Mouse (Mus musculus) lung, embryonic 15.5 days (tissue): ENCODE data around the gene Epm2a. TPM values are rescaled to one million over a fixed set of nuclear protein-coding genes. Genes with fewer than 3 reads are reported as not detected.
"Not testable (repeated sequence)": the region's sequence is repeated elsewhere in the genome, so short reads cannot be mapped to it uniquely, and the experiment has no call there.

ENCODE experiments used
- ATAC-seq: fragments of 200-750 bp; cut with Nextera tagmentation; 2 replicates; pipeline ENCODE4 v1.8.0; 2017; ENCODE audit warnings: moderate number of reproducible peaks, borderline replicate concordance; ENCODE audit not compliant: low FRiP score, low TSS enrichment; ENCODE audit errors: extremely low read depth
- H3K27ac ChIP-seq: fragments of 300-500 bp; sonication (generic); 2 replicates; pipeline ENCODE4 v1.5.1; 2015; ENCODE audit warnings: moderate library complexity, mild to moderate bottlenecking, inconsistent platforms
- H3K27me3 ChIP-seq: fragments of 300-500 bp; sonication (generic); 2 replicates; pipeline ENCODE4 v1.6.1; 2015; ENCODE audit warnings: inconsistent platforms
- H3K36me3 ChIP-seq: fragments of 300-500 bp; sonication (generic); 2 replicates; pipeline ENCODE4 v1.6.1; 2015; ENCODE audit warnings: inconsistent platforms
- H3K4me1 ChIP-seq: fragments of 300-500 bp; sonication (generic); 2 replicates; pipeline ENCODE4 v1.6.1; 2015; ENCODE audit warnings: inconsistent platforms
- H3K4me2 ChIP-seq: fragments of 300-500 bp; sonication (generic); 2 replicates; pipeline ENCODE4 v1.6.1; 2015; ENCODE audit warnings: inconsistent platforms, mild to moderate bottlenecking, moderate library complexity
- H3K4me3 ChIP-seq: fragments of 300-500 bp; sonication (generic); 2 replicates; pipeline ENCODE4 v1.5.1; 2015; ENCODE audit warnings: mild to moderate bottlenecking, inconsistent platforms
- H3K9ac ChIP-seq: fragments of 300-500 bp; sonication (generic); 2 replicates; pipeline ENCODE4 v1.6.1; 2015; ENCODE audit warnings: inconsistent platforms
- H3K9me3 ChIP-seq: fragments of 300-500 bp; sonication (generic); 2 replicates; pipeline ENCODE4 v1.6.1; 2016; ENCODE audit warnings: inconsistent platforms
- WGBS: fragments of 180-500 bp; shearing (Covaris S2); methylation state at CpG from one replicate; pipeline ENCODE4 v1.1.7; 2015; 5-methylcytosine and 5-hydroxymethylcytosine counted together
- polyA plus RNA-seq: library from polyadenylated mRNA; unstranded; fragments of >200 nt; fragmentation: Nextera tagmentation; extraction: Ambion mirVana; gene quantifications from 2 replicates; pipeline ENCODE4 v1.2.1, GENCODE M21; 2015

The Epm2a gene
- polyA plus RNA-seq: 0.20 and 0.62 TPM in 2 replicates

DNA sequence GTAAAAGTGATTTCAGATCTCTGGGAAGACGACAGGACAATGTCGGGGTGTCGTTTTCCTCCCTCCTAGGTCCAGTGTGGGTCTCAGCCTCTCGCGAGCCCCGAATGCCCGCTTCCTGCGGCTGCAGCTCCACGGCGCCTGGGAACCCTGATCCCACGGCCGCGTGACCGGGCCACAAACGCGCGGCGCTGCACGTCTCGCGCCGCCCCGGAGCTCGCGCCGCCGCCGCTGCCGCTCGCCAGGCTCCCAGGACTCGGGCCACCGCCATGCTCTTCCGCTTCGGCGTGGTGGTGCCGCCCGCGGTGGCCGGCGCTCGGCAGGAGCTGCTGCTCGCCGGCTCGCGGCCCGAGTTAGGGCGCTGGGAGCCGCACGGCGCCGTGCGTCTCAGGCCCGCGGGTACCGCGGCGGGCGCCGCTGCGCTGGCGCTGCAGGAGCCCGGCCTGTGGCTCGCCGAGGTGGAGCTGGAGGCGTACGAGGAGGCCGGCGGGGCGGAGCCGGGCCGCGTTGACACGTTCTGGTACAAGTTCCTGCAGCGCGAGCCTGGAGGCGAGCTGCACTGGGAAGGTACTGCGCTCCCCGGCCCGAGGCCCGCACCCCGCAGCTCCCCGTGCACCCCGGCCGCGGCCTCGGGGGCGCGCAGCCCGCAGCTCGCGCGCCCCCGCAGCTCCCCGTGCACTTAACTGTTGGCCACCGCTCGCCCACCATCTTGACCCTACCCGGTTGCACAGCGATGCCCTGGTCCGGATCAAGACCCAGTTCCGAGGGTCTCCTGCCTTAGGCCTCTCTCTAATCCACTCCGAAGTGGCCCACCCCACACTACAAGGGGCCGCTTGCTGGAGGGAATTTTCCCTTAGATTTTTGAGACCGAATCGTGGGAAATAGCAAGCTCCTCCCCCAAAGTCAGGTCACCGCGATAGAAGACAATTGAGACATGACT is at the start of gene Epm2a:
TSS of gene Epm2a (plus strand) at position 200 of the 937 bp plus-strand sequence.
- no peaks in the 10 kb centered on the region for H3K27me3 ChIP-seq
- no peaks in the 10 kb centered on the region for H3K9me3 ChIP-seq
- peak within 1 kb of the TSS; percentile 78 for H3K9ac ChIP-seq
- H3K4me2 ChIP-seq: peak within 1 kb of the TSS; percentile 80
- H3K4me3 ChIP-seq: peak within 1 kb of the TSS; percentile 64
- H3K27ac ChIP-seq: peak within 1 kb of the TSS; percentile 97
- peaks cover 10% of the 10 kb centered on the region; the same call in 1 of the 2 replicates for H3K4me1 ChIP-seq
- ATAC-seq: peak; percentile 98
- under 1% methylated on average over 91 of the region's 106 CpGs for WGBS
- no peaks in the 10 kb centered on the region for H3K36me3 ChIP-seq

GRCm38 (mm10) chr10:11298418-11298817 is 44.8 kb upstream of the Epm2a start:
- Histone ChIP-seq H3K9me3 (no peaks in the 10 kb centered on the region), H3K4me1 (no peaks in the 10 kb centered on the region), H3K36me3 (peaks cover 6% of the 10 kb centered on the region; the same call in 1 of the 2 replicates), H3K9ac (no peak overlapping the region), H3K27me3 (no peaks in the 10 kb centered on the region), H3K27ac (no peak overlapping the region), H3K4me2 (no peak overlapping the region), H3K4me3 (no peak overlapping the region)
- WGBS: 87% methylated on average over 6 of the region's 6 CpGs
- ATAC-seq: no peak

- no peaks in the 10 kb centered on the region for H3K9me3 ChIP-seq
- peak overlapping the region; percentile 7; the same call in 1 of the 2 replicates for H3K27ac ChIP-seq
- no peak overlapping the region for H3K9ac ChIP-seq
- no peak overlapping the region for H3K4me3 ChIP-seq
- 36% methylated on average over 9 of the region's 9 CpGs for WGBS
- H3K4me2 ChIP-seq: no peak overlapping the region
- ATAC-seq: 0 out of 2 replicates have a peak, but pooled peaks have one; percentile 40
- H3K4me1 ChIP-seq: peaks cover 9% of the 10 kb centered on the region; the same call in 1 of the 2 replicates
- H3K36me3 ChIP-seq: no peaks in the 10 kb centered on the region
- H3K27me3 ChIP-seq: no peaks in the 10 kb centered on the region
Observed at GRCm38 (mm10) chr10:11305365-11306053, 37.7 kb upstream of the Epm2a start.

DNA sequence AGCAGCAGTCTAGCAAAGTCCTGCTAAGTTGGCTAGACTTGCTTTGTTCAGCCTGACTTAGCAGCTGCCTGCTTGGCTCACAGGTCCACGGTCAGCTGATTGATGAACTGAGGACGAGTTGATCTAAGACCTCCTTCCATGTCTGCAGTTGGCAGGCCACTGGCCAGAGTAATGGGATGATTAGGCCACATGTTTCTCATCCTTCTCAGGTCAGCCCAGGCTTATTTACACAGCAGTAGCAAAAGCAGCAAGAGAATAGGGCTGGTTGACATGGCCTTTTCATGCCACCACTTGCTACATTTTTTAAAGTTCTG is 37.2 kb upstream of the Epm2a start:
- peak; percentile 96 for ATAC-seq
- Histone ChIP-seq H3K4me1 (peaks cover 9% of the 10 kb centered on the region; the same call in 1 of the 2 replicates), H3K36me3 (no peaks in the 10 kb centered on the region), H3K9ac (no peak overlapping the region), H3K4me3 (no peak overlapping the region), H3K9me3 (no peaks in the 10 kb centered on the region), H3K27me3 (no peaks in the 10 kb centered on the region), H3K4me2 (no peak overlapping the region), H3K27ac (peak overlapping the region; percentile 7; the same call in 1 of the 2 replicates)
- 23% methylated on average over 2 of the region's 2 CpGs for WGBS

DNA sequence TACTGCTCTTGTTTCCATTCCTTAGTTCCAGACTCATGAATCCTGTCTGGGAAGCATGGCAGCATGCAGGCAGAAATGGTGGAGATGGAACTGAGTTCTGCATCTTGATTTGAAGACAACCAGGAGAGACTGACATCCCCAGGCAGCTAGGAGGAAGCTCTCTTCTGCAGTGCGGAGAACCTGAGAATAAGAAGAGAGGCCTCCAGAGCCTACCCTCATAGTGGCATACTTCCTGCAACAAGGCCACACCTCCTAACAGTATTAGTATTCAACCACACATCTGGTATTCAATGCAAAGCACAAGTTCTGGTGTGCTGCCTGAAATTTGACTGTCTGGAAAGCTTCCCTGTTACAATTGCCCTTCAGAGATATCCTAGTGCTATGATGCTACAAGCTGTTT is 33.3 kb upstream of the Epm2a start:
- H3K9ac ChIP-seq: no peak overlapping the region
- H3K27me3 ChIP-seq: no peaks in the 10 kb centered on the region
- no peak for ATAC-seq
- H3K36me3 ChIP-seq: no peaks in the 10 kb centered on the region
- H3K4me2 ChIP-seq: no peak overlapping the region
- 100% methylated on average over 1 of the region's 1 CpGs for WGBS
- no peak overlapping the region for H3K27ac ChIP-seq
- no peak overlapping the region for H3K4me3 ChIP-seq
- peaks cover 9% of the 10 kb centered on the region; the same call in 1 of the 2 replicates for H3K4me1 ChIP-seq
- no peaks in the 10 kb centered on the region for H3K9me3 ChIP-seq

- Histone ChIP-seq H3K4me2 (no peak overlapping the region), H3K27me3 (no peaks in the 10 kb centered on the region), H3K4me3 (no peak overlapping the region), H3K9ac (no peak overlapping the region), H3K36me3 (no peaks in the 10 kb centered on the region), H3K9me3 (no peaks in the 10 kb centered on the region), H3K27ac (no peak overlapping the region), H3K4me1 (peaks cover 5% of the 10 kb centered on the region; the same call in 1 of the 2 replicates)
- ATAC-seq: no peak
Observed at GRCm38 (mm10) chr10:11310481-11310880, 32.7 kb upstream of the Epm2a start.

GRCm38 (mm10) chr10:11317856-11318454 is 25.2 kb upstream of the Epm2a start:
- not testable (repeated sequence) for H3K4me3 ChIP-seq, H3K9me3 ChIP-seq, H3K27ac ChIP-seq, H3K9ac ChIP-seq, H3K27me3 ChIP-seq, H3K36me3 ChIP-seq, H3K4me1 ChIP-seq, H3K4me2 ChIP-seq, ATAC-seq

GRCm38 (mm10) chr10:11319446-11319970 is 23.7 kb upstream of the Epm2a start:
- no peak overlapping the region for H3K27ac ChIP-seq
- WGBS: 78% methylated on average over 1 of the region's 1 CpGs

DNA sequence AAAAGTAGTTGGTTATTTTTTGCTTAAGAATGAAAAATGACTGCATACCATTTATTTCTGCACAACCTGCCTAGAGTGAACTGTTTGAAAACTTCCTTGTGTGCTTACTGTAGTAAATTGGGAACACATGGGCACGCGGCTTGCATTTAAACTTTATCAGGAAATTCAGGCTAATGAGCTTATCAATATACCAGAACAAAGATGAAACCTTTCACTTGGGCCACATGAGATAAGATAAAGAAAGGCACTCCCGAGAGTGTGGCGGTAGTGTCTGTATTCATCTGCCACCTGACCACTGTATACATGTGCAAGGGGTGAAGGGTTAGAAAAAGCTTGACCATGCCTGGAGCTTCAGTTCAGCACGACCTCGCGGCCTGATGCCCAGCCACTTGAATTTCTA is 20.9 kb upstream of the Epm2a start:
- Histone ChIP-seq H3K4me1 (no peaks in the 10 kb centered on the region), H3K36me3 (no peaks in the 10 kb centered on the region), H3K9ac (no peak overlapping the region), H3K9me3 (no peaks in the 10 kb centered on the region), H3K27ac (no peak overlapping the region), H3K27me3 (no peaks in the 10 kb centered on the region), H3K4me2 (no peak overlapping the region), H3K4me3 (no peak overlapping the region)
- 47% methylated on average over 7 of the region's 7 CpGs for WGBS
- no peak for ATAC-seq

More at GRCm38 (mm10) chr10:11319446-11319970, 23.7 kb upstream of the Epm2a start:
- no peaks in the 10 kb centered on the region for H3K9me3 ChIP-seq
- H3K4me3 ChIP-seq: no peak overlapping the region
- H3K27me3 ChIP-seq: no peaks in the 10 kb centered on the region
- no peaks in the 10 kb centered on the region for H3K36me3 ChIP-seq
- H3K9ac ChIP-seq: no peak overlapping the region
- H3K4me1 ChIP-seq: no peaks in the 10 kb centered on the region
- no peak overlapping the region for H3K4me2 ChIP-seq
- no peak for ATAC-seq

DNA sequence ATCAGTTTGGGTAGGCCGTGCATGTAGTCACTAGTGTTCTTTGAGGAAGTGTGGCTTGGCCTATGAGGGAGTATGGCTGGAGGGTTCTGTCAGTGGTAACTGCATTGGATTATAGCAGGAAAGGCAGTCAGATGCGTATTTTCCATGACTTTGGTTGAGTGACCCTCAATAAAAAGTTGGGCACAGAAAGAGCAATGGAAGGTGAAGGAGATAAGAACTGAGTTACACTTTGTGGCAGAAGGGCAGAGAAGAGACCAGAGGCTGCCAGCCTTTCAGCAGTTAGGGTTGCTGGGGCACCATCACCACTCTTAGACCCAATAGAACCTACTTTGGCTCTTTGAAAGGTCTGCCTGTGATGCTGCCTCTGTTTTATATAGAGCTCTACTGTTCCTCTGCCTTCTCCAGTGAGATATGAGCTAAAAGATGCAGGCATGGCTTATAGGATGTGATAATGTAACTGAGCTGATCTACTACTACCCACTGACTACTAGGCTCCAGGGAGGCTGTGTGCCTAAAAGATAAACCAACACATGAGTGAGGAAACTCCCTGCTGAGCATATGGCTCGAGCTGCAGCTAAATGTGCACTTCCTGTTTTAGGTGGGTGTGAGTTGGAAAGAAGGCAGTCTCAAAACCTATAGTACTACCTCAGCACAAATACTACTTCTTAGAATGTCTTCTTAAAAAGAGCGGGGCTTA is 19.9 kb upstream of the Epm2a start:
- Histone ChIP-seq H3K4me1 (no peaks in the 10 kb centered on the region), H3K36me3 (no peaks in the 10 kb centered on the region), H3K4me2 (no peak overlapping the region), H3K4me3 (no peak overlapping the region), H3K27me3 (no peaks in the 10 kb centered on the region), H3K9me3 (no peaks in the 10 kb centered on the region), H3K9ac (no peak overlapping the region), H3K27ac (no peak overlapping the region)
- no peak for ATAC-seq
- WGBS: 73% methylated on average over 4 of the region's 4 CpGs

DNA sequence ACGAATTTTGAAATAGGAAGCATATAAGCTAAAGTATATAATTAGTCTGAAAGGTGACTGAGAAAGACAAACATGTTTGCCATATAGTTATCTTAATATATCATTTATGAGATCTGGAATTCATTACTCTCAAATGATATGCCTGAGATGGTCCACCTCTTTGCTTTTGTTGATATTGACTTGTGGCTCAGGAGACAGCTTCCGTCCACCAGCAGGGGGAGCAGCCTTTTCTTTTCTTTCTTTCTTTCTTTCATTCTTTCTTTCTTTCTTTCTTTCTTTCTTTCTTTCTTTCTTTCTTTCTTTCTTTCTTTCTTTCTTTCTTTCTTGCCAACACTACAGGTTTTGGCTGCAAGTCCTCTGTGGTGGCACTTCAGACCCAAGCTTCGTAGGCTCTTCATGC is 16.7 kb upstream of the Epm2a start:
- ATAC-seq: no peak
- Histone ChIP-seq H3K4me1 (no peaks in the 10 kb centered on the region), H3K4me3 (no peak overlapping the region), H3K27ac (no peak overlapping the region), H3K4me2 (no peak overlapping the region), H3K9me3 (no peaks in the 10 kb centered on the region), H3K27me3 (no peaks in the 10 kb centered on the region), H3K9ac (no peak overlapping the region), H3K36me3 (no peaks in the 10 kb centered on the region)
- 90% methylated on average over 3 of the region's 3 CpGs for WGBS
